Mouse (Mus musculus) G1E-ER4 (cell line): ENCODE measurements around the gene 1700066M21Rik. TPM values are rescaled to one million over a fixed set of nuclear protein-coding genes. Genes with fewer than 3 reads are reported as not detected.

Experiments used
- GATA1 ChIP-seq: IDR thresholded peaks from one replicate; pipeline ENCODE4 v1.8.0; 2012; ENCODE audit warnings: low read length, inconsistent platforms
- polyA plus RNA-seq: library from polyadenylated mRNA; stranded (reverse); fragments of >175 nt; gene quantifications from 2 replicates; pipeline ENCODE4 v1.2.3, GENCODE M21; 2012

Gene 1700066M21Rik
- polyA plus RNA-seq, result 27.8 and 33.1 TPM in 2 replicates

GRCm38 (mm10) chr1:57377376-57378341, at the start of gene 1700066M21Rik:
1700066M21Rik (plus strand) TSS chr1:57377620.
- no peak for TF ChIP-seq GATA1

DNA sequence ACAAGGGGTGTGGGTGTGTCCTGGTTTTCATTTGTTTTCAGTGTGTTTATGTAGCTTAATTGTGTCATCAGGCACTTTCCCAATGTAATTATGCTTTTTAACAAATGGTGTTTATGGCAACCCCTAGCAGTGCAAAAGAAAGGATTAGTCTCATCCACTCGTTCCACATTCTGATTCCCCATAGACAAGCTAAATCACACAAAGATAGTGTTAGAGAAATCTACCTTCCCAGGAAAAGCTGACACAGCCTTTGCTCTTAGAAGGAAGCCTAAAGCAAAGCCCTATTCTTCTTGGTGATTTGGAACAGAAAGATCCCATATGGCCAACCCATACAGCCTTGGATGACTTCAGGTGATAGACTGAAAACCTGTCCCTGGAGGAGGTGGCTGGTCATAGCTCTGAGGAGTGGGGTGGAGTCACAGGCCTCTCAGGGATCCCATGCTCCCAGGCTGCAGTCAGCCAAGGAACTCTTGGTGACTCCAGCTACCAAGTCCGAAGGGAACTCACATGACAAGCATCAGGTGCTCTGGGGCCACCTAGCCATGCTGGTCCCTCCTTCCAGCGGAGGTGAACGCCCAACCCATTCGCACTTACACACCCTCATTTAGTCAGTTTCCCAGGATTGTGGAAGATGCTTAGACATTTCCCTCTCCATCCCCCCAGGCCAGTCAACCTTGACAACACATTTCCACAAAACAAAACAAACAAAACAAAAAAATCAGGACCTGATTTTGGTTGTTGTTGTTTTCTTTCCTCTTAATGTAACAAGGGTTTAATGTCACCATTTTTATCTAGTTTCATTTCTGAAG, 47.9 kb upstream of the 1700066M21Rik start:
- no peak for TF ChIP-seq GATA1

DNA sequence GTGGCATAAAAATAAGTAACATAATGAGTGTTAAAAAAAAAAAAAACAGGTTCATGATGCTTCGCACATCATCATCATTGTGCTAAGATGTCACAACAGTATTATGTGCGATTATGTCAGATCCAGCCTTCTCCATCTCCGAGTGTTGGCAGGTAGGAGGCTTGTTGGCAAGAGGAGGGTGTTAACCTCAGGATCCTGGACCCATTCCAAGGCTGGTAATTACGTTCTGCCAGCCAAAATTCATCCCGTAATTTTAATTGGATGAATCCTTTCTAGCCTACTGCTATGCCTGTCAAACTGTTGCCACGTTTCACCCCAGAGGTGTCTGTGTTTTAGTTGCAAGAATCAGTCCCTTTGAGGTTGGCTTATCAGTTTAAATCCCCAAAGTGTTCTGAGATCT, 47.2 kb upstream of the 1700066M21Rik start:
- no peak for TF ChIP-seq GATA1

- no peak for TF ChIP-seq GATA1
These were observed 45.4 kb upstream of the 1700066M21Rik start for GRCm38 (mm10) chr1:57332040-57332439.

- TF ChIP-seq GATA1, result no peak
These were observed 43.7 kb upstream of the 1700066M21Rik start for GRCm38 (mm10) chr1:57333550-57334213.

- TF ChIP-seq GATA1, result no peak
These were observed 42.2 kb upstream of the 1700066M21Rik start for GRCm38 (mm10) chr1:57335200-57335599.

DNA sequence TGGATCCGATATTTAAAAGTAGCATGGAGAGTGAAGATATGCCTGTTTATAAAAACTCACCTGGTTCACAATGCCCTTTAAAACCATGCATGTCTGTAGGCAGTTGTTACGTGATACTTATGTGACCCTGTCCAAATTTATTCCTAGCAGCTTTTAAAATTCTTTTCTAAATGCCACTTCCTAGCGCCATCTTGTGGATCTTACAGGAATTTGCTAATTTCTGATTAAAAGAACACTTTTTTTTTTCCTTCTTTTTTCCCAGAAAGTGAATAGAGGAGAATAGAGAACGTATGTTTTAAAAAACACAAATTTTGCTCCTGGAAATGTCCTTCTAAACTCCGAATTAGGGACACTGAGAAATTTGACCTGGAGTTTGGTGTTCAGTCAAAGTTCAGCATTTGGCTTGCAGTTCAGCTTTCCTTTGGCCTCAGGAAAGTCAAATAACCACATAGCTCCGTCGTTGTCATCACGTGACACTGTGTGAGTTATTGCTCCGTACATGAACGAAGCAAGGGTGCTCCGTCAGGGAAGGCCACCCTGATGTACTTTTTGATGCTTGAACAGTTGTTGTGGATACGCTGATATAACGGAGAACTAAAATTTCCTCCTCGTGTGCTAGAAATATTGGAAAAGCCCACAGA, 38.1 kb upstream of the 1700066M21Rik start:
- TF ChIP-seq GATA1, result no peak

DNA sequence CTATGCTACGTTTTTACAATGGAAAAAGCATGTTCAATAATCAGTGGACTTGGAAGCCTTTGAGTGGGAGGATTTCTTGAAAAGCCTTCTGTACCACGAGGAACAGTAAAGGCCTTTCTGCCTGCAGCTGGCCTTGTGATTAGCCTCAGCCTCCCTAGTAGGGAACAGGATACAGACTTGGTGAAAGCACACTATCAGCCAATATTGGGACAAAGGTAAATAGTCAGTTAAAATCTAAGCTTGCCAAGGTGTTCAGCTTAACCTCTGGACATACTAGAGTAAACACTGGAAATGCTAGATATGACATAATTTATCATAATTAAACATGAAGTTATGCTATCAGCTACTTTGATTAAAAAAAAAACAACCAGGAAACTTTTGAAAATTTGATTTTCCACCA, 36.2 kb upstream of the 1700066M21Rik start:
- TF ChIP-seq GATA1, result no peak

GRCm38 (mm10) chr1:57347487-57347886, 29.9 kb upstream of the 1700066M21Rik start:
- TF ChIP-seq GATA1, result no peak

DNA sequence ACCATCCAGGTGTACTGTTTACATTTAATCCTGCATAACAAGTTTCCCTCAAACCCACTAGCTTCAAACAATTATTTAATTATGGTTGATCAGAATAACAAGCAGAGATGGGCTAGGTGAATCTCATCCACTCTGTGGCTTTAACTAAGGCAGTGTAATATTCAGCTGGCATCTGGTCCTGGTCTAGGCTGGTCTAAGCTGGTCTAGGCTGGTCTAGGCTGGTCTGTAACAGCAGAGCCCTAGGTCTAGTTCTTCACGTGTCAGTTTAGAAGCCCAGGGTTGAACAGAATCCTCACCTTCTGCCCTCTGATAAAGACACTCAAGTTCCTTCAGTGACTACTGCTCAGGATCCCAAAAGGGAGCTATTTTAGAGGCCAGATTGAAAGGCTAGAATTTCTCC, 25.5 kb upstream of the 1700066M21Rik start:
- no peak for TF ChIP-seq GATA1

GRCm38 (mm10) chr1:57358546-57358945, 18.9 kb upstream of the 1700066M21Rik start:
- no peak for TF ChIP-seq GATA1

- no peak for TF ChIP-seq GATA1
These were observed 10.0 kb upstream of the 1700066M21Rik start for GRCm38 (mm10) chr1:57367446-57367845.

DNA sequence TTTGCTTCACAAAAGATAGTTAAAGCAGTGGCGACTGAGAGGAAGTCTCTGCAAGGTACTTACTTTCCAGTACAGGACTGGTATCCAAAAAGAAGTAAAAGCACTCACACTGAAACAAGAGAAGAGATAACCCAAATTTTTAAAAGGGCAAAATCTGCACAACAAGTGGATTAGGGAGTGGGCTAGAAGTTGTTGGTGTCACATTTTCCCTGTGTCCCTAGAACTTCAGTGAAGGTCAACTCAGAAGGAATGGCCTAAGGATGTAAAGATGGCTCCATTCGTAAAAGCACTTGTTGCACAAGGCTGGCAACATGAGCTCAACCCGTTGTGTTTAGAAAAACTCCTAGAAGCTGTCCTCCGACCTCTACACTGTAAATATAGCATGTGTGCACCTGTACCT, 8.3 kb upstream of the 1700066M21Rik start:
- TF ChIP-seq GATA1, result no peak

- TF ChIP-seq GATA1, result no peak
These were observed 7.0 kb upstream of the 1700066M21Rik start for GRCm38 (mm10) chr1:57370451-57370850.

- no peak for TF ChIP-seq GATA1
These were observed 2.1 kb upstream of the 1700066M21Rik start for GRCm38 (mm10) chr1:57375276-57375675.
